Mouse (Mus musculus) intestine, embryonic 15.5 days (tissue): ENCODE measurements around the gene Fcgr1. TPM values are rescaled to one million over a fixed set of nuclear protein-coding genes. Genes with fewer than 3 reads are reported as not detected.
"Not testable (repeated sequence)": the region's sequence is repeated elsewhere in the genome, so short reads cannot be mapped to it uniquely, and the experiment has no call there.

Source experiments
- ATAC-seq: fragments of 200-750 bp; cut with Nextera tagmentation; 2 replicates; pipeline ENCODE4 v1.8.0; 2017; ENCODE audit warnings: moderate TSS enrichment, moderate library complexity
- H3K27ac ChIP-seq: fragments of 300-500 bp; sonication (generic); 2 replicates; pipeline ENCODE4 v1.5.1; 2015; ENCODE audit warnings: mild to moderate bottlenecking, inconsistent platforms
- H3K27me3 ChIP-seq: fragments of 300-500 bp; sonication (generic); replicated peaks from 2 replicates; pipeline ENCODE4 v1.6.1; 2015; ENCODE audit warnings: inconsistent platforms
- H3K36me3 ChIP-seq: fragments of 300-500 bp; sonication (generic); 2 replicates; pipeline ENCODE4 v1.6.1; 2015; ENCODE audit warnings: inconsistent platforms
- H3K4me1 ChIP-seq: fragments of 300-500 bp; sonication (generic); replicated peaks from 2 replicates; pipeline ENCODE4 v1.6.1; 2015; ENCODE audit warnings: inconsistent platforms
- H3K4me2 ChIP-seq: fragments of 300-500 bp; sonication (generic); replicated peaks from 2 replicates; pipeline ENCODE4 v1.6.1; 2015; ENCODE audit warnings: mild to moderate bottlenecking, inconsistent platforms
- H3K4me3 ChIP-seq: fragments of 300-500 bp; sonication (generic); replicated peaks from 2 replicates; pipeline ENCODE4 v1.5.1; 2015; ENCODE audit warnings: inconsistent platforms
- H3K9ac ChIP-seq: fragments of 300-500 bp; sonication (generic); 2 replicates; pipeline ENCODE4 v1.6.1; 2015; ENCODE audit warnings: inconsistent platforms
- H3K9me3 ChIP-seq: fragments of 300-500 bp; sonication (generic); 2 replicates; pipeline ENCODE4 v1.6.1; 2016; ENCODE audit warnings: inconsistent platforms
- WGBS: fragments of 180-500 bp; shearing (Covaris S2); methylation state at CpG from one replicate; pipeline ENCODE4 v1.1.7; 2015; 5-methylcytosine and 5-hydroxymethylcytosine counted together
- polyA plus RNA-seq: library from polyadenylated mRNA; unstranded; fragments of >200 nt; fragmentation: Nextera tagmentation; extraction: Ambion mirVana; gene quantifications from 2 replicates; pipeline ENCODE4 v1.2.1, GENCODE M21; 2015

Fcgr1 gene
- polyA plus RNA-seq = 2.3 and 3.0 TPM in 2 replicates

DNA sequence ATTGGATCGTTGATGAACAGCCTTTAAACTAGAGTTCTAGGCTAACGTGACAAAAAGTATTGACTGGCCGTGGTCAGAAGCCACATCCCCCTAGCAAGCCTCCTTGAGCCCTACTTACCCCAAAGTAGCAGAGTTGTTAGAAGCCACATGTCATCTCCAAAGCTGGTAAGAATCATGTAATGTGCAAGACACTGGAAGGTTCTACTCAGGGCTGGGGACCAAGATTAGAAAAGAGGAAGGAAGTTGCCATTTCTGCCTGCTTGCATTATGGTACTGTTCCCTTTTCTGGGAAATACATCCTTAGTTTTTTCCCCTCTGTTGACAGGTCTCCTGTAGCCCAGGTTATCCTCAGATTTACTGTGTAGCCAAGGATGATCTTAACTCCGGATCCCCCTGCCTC, at the start of gene Fcgr1:
Gene Fcgr1, minus strand, starts transcription at position 183 of the 400 bp plus-strand sequence.
- H3K27me3 ChIP-seq = no peaks in the 10 kb centered on the region
- no peak within 1 kb of the TSS for H3K4me2 ChIP-seq
- WGBS = 90% methylated on average over 4 of the region's 4 CpGs
- no peak within 1 kb of the TSS for H3K27ac ChIP-seq
- H3K9ac ChIP-seq = no peak within 1 kb of the TSS
- H3K4me1 ChIP-seq = no peaks in the 10 kb centered on the region
- H3K4me3 ChIP-seq = no peak within 1 kb of the TSS
- H3K36me3 ChIP-seq = no peaks in the 10 kb centered on the region
- no peak for ATAC-seq
- H3K9me3 ChIP-seq = no peaks in the 10 kb centered on the region

DNA sequence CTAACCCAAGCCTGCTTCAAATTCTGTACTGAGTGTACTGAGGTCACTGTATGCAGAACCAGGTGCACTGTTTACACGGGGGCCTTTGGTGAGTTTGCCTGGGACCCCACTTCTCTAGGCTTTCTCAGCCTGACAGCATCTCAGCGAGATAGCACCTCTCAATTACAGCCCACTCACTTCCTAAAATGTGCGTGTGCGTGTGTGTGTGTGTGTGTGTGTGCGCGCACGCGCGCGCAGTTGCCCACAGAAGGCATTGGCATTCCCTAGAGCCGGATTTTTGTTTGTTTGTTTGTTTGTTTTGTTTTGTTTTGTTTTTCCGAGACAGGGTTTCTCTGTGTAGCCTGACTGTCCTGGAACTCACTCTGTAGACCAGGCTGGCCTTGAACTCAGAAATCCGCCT, 48.9 kb upstream of the Fcgr1 start:
- not testable (repeated sequence) for H3K4me1 ChIP-seq, H3K4me2 ChIP-seq, H3K9ac ChIP-seq, H3K36me3 ChIP-seq, H3K27ac ChIP-seq, H3K4me3 ChIP-seq, H3K9me3 ChIP-seq, ATAC-seq
- 55% methylated on average over 13 of the region's 13 CpGs for WGBS
- H3K27me3 ChIP-seq = peaks cover 40% of the 10 kb centered on the region

DNA sequence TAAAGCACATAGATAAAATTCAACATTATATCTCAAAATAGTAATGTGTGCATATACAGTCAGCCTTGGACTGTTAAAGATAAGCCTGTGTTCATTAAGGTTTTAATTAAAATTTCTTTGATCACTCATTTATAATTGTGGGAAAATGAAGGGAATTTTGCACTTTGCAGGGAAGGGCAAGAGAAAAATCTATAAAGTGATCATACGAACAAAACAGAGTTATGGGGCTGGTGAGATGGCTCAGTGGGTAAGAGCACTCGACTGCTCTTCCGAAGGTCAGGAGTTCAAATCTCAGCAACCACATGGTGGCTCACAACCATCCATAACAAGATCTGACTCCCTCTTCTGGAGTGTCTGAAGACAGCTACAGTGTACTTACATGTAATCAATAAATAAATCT, 48.3 kb upstream of the Fcgr1 start:
- not testable (repeated sequence) for ATAC-seq, H3K4me3 ChIP-seq, H3K4me1 ChIP-seq, H3K36me3 ChIP-seq, H3K9ac ChIP-seq, H3K27ac ChIP-seq, H3K9me3 ChIP-seq, H3K4me2 ChIP-seq
- 43% methylated on average over 3 of the region's 3 CpGs for WGBS
- peaks cover 46% of the 10 kb centered on the region for H3K27me3 ChIP-seq

DNA sequence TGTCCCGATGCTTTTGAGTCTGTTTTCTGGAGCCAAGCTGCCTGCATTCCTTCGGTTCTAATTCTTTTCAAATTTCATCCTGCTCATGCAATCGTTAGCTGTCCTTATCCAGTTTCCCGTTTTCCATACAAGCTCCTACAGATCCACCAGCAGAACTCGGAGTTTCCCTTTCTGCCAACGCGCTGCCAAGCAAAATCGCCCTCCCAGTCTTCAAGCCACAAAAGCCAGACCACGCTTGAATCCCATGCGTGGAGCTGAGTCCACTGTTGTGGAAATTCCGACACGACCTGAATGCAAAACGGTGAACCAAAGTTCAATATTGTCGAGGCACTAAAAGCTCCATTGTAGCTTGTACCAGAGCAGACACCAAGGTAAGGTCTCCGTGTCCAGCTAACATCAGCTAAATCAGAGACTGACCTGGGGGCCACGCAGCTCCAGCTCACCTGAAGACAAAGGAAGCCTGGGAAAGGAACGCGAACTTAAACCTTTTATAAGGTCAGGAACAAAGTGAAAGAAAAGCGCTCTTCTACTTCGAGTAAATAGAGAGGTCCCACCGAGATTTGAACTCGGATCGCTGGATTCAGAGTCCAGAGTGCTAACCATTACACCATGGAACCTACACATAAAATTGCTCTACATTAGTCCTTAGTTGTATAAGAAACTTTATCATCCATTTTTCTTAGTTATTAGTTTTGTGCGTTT, 47.0 kb upstream of the Fcgr1 start:
- H3K4me1 ChIP-seq = no peaks in the 10 kb centered on the region
- peak overlapping the region; percentile 2; the same call in 1 of the 2 replicates for H3K4me3 ChIP-seq
- WGBS = 3% methylated on average over 24 of the region's 24 CpGs
- H3K27me3 ChIP-seq = peaks cover 58% of the 10 kb centered on the region
- H3K4me2 ChIP-seq = peak overlapping the region; percentile 32; the same call in 1 of the 2 replicates
- no peaks in the 10 kb centered on the region for H3K36me3 ChIP-seq
- no peaks in the 10 kb centered on the region for H3K9me3 ChIP-seq
- no peak overlapping the region for H3K27ac ChIP-seq
- ATAC-seq = peak; percentile 73
- H3K9ac ChIP-seq = no peak overlapping the region

DNA sequence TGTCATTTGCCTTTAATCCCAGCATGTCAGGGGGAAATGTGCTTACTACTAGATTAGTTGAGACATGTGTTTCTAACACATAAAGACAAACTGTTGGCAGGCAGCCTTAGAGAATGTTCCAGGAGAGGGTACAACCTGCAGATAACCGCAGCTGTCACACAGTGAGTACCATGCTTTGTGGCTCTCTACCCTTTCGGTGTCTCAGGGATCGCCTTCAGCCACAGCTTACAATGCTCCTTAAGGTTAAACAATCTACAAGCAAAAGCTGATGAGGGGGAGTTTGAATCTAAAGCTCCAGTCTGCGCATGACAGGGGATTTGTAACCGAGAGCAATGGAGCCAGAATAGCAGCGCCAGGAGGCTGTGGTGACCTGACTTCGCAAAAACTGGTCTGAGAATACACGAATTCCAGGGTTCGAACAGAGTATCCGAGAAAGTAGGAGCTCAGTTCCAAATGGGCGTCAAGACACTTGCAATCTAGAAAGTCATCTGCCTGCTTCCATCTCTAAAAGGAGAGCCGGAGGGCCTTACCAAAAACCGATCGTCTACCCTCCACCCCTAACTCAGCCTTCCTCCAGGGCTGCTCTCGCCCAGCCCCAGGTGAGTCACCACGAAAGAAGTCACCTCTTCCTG, 45.2 kb upstream of the Fcgr1 start:
- H3K4me2 ChIP-seq = no peak overlapping the region
- no peaks in the 10 kb centered on the region for H3K36me3 ChIP-seq
- H3K9ac ChIP-seq = no peak overlapping the region
- H3K27me3 ChIP-seq = peaks cover 54% of the 10 kb centered on the region
- H3K9me3 ChIP-seq = no peaks in the 10 kb centered on the region
- no peak for ATAC-seq
- H3K27ac ChIP-seq = no peak overlapping the region
- no peak overlapping the region for H3K4me3 ChIP-seq
- 42% methylated on average over 16 of the region's 16 CpGs for WGBS
- H3K4me1 ChIP-seq = no peaks in the 10 kb centered on the region

DNA sequence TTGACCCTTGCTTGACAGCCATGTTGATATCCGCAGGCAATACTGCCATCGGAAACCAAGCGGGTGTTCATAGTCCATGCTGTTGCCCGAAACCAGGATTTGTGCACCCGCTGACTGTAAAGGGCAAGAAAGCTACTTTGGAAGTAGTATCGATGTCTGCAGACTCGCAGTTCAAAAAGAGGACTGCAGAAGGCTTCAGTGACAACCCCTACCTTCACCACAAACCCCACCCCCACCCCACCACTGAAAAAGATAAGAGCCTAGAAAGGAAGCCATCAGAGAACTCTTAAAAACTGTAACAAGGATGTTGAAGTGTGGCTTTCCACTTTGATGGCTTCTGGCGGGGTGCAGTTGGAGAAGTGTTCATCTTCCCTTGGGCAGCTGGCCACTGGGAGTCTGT, 44.3 kb upstream of the Fcgr1 start:
- Histone ChIP-seq H3K27me3 (peaks cover 58% of the 10 kb centered on the region), H3K9ac (no peak overlapping the region), H3K4me1 (no peaks in the 10 kb centered on the region; the same call in 1 of the 2 replicates), H3K27ac (no peak overlapping the region), H3K36me3 (no peaks in the 10 kb centered on the region), H3K4me3 (no peak overlapping the region), H3K9me3 (no peaks in the 10 kb centered on the region), H3K4me2 (no peak overlapping the region)
- WGBS = 89% methylated on average over 8 of the region's 8 CpGs
- no peak for ATAC-seq

DNA sequence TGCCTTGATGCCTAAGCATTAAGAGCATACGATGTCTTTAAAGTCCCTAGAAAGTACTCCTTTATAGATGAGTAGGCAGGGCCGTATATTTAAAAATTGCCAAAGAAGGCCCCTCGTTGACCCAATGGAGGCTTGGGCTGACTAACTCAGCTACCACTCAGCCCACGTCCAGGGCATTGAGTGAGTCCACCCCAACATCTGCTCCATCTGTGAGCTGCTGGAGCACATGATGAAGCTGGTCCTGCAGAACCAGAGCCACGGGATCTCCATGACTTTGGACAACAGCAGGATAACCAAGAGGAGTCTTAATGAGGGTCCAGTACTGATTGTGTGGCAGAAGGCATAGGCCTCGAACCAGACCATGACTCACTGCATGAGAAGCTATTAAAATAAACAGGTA, 43.5 kb upstream of the Fcgr1 start:
- H3K9ac ChIP-seq = no peak overlapping the region
- ATAC-seq = no peak
- 85% methylated on average over 6 of the region's 6 CpGs for WGBS

DNA sequence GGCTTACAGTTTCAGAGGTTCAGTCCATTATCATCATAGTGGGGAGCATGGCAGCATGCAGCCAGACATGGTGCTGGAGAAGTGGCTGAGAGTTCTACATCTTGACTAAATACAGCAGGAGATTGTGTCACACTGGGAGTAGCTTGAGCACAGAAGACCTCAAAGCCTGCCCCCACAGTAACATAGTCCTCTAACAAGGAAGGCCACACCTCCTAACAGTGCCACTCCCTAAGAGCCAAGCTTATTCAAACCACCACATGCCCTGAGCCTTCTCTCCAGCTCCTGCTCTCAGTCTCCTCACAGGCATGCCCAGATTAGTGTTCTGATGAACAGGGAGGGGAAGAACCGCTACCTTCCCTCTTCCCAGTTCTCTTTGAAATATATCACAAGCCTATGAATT, 42.9 kb upstream of the Fcgr1 start:
- H3K36me3 ChIP-seq = no peaks in the 10 kb centered on the region
- ATAC-seq = no peak
- WGBS = 72% methylated on average over 1 of the region's 1 CpGs
- no peaks in the 10 kb centered on the region for H3K9me3 ChIP-seq
- no peak overlapping the region for H3K9ac ChIP-seq
- H3K4me1 ChIP-seq = no peaks in the 10 kb centered on the region; the same call in 1 of the 2 replicates
- no peak overlapping the region for H3K4me3 ChIP-seq
- H3K27ac ChIP-seq = no peak overlapping the region
- peaks cover 66% of the 10 kb centered on the region for H3K27me3 ChIP-seq
- H3K4me2 ChIP-seq = no peak overlapping the region

More for the DNA sequence above, 43.5 kb upstream of the Fcgr1 start:
- H3K27me3 ChIP-seq = peaks cover 62% of the 10 kb centered on the region
- no peak overlapping the region for H3K4me3 ChIP-seq
- H3K9me3 ChIP-seq = no peaks in the 10 kb centered on the region
- no peaks in the 10 kb centered on the region; the same call in 1 of the 2 replicates for H3K4me1 ChIP-seq
- no peak overlapping the region for H3K27ac ChIP-seq
- H3K36me3 ChIP-seq = no peaks in the 10 kb centered on the region
- H3K4me2 ChIP-seq = no peak overlapping the region

DNA sequence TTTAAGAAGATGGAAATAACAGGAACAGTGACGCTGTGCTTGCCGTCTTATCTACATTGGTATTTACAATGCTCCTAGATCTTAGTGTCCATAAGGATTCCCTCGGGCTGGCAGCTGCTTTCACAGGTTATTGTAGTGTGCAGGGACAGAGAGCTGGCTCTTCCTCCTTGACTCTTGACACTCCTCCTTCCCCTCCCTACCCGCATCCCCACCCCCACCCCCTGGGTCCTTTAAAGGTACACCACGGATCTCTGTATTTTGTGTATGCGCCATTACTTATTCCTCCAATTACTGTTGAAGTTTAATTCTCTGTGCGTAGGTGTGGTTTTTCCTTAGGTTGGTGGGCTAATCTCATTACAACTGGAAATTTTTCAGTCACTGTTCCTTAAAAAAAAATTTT, 41.8 kb upstream of the Fcgr1 start:
- no peak for ATAC-seq
- Histone ChIP-seq H3K4me3 (no peak overlapping the region), H3K9me3 (no peaks in the 10 kb centered on the region), H3K4me1 (no peaks in the 10 kb centered on the region; the same call in 1 of the 2 replicates), H3K27ac (no peak overlapping the region), H3K9ac (no peak overlapping the region), H3K27me3 (peaks cover 67% of the 10 kb centered on the region), H3K4me2 (no peak overlapping the region), H3K36me3 (no peaks in the 10 kb centered on the region)
- WGBS = 23% methylated on average over 7 of the region's 7 CpGs

DNA sequence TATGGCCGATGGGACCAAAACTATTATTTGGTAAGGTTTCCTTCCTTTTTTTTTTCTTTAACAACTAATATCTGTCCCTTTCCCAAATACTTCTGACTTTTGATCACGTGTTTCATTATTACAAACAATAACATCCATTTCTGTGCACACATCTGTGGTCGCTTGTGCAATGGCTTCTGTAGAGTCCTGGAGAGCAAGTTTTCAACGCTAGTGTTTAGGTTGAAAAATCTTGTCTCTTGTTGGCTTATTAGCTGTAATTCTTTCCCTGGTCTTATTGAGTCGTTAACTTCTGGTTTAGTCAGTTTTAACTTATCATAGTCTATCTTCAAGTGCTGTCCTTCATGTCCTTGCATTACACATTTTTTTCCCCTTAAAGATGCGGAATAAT, 41.4 kb upstream of the Fcgr1 start:
- H3K27me3 ChIP-seq = peaks cover 71% of the 10 kb centered on the region
- no peak overlapping the region for H3K9ac ChIP-seq
- H3K4me1 ChIP-seq = no peaks in the 10 kb centered on the region; the same call in 1 of the 2 replicates
- H3K4me3 ChIP-seq = no peak overlapping the region
- no peak for ATAC-seq
- no peak overlapping the region for H3K4me2 ChIP-seq
- H3K36me3 ChIP-seq = no peaks in the 10 kb centered on the region
- no peaks in the 10 kb centered on the region for H3K9me3 ChIP-seq
- no peak overlapping the region for H3K27ac ChIP-seq
- 52% methylated on average over 6 of the region's 6 CpGs for WGBS

DNA sequence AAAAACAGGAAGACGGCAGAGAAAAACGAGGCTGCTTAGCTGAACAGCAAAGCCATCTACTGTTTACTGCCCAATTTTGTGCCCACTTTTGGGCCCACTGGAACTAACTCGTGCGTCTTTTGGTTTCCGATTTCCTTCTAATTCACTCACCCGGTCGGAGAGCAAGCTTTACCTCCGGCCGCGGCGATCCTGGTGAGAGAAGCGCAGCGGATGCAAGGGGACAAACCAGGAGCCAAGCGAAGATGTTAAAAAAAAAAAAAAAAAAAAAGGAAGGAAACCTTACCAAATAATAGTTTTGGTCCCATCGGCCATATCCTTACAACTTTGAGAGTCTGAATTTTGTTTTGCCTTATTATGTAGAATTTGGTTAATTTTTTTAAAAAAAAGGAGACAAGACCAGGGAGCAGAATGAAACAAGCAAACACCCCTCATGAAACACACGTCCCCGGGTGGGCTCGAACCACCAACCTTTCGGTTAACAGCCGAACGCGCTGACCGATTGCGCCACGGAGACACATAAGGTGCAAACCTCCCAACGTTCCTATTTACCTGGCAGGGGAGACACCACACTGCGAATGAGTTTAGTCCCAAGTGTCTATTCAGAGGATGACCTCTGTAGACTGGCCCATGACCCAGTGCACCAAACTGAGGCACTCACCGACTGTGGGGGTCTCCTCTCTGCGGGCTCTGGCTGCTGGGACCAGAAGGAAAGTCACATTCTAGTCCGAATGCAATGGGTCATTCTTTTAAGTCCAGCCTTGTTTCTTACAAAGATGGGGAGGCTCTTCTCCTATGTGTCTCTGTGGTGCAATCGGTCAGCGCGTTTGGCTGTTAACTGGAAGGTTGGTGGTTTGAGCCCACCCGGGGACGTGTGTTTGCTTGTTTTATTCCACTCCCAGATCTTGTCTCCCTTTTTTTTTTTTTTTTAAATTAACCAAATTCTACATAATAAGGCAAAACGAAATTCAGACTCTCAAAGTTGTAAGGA, 40.7 kb upstream of the Fcgr1 start:
- WGBS = 4% methylated on average over 36 of the region's 36 CpGs
- no peak for ATAC-seq
- H3K9ac ChIP-seq = no peak overlapping the region

More for the DNA sequence above, 40.7 kb upstream of the Fcgr1 start:
- Histone ChIP-seq H3K4me1 (no peaks in the 10 kb centered on the region; the same call in 1 of the 2 replicates), H3K9me3 (no peaks in the 10 kb centered on the region), H3K27ac (no peak overlapping the region), H3K4me2 (peak overlapping the region; percentile 55), H3K4me3 (peak overlapping the region; percentile 32), H3K27me3 (peaks cover 77% of the 10 kb centered on the region), H3K36me3 (no peaks in the 10 kb centered on the region)
